In the genomic region with DNA sequence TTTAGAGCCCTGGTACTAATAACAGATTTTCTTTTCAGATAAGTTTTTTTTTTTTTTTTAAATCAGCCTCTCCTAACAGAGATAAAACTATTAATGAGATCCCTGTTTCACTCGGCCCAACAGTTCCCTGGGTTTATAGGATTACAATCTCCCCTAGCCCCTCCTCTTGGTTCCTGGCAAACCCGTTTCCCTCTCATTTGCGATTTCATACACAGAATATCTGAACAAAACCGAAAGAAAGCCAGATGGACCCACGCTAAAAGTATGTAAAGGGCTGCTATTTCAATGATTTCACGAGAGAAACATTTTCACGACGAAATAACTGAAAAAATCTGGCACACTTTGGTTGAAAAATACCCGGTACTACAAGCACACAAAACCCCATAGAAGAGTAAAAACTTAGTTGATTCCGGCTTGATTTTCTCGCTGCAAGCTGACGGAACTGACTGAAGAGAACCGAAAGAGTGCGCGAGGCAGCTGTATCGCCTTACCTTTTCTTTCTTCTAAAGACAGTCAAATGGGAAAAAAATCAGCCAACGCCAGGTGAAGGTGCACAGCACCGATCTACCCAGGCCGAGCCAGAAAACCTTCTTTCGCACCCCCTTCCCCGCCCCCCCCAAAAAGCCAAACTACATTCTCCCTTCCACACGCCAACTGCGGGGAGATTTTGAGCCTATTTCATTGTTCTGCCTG, we compare ENCODE assay signal across 7 mouse cellular contexts. TPM values are rescaled to one million over a fixed set of nuclear protein-coding genes. Genes with fewer than 3 reads are reported as not detected.
DNase-seq lines count a peak whose midpoint lies in the region; ATAC-seq and TF ChIP-seq lines count a peak whose summit lies in the region.

No protein-coding gene starts in this region.

- H3K27me3 ChIP-seq in C2C12 (ENCODE audit: control insufficient read depth, insufficient read depth, insufficient read length) (no peaks in the 10 kb centered on the region), CH12.LX (replicated peaks) (peaks cover 33% of the 10 kb centered on the region)
- H3K27me3 ChIP-seq in embryonic facial prominence, embryonic 13.5 days: peaks cover 4% of the 10 kb centered on the region; the same call in 1 of the 2 replicates
- no peaks in the 10 kb centered on the region for H3K27me3 ChIP-seq in hindbrain, embryonic 12.5 days
- H3K27me3 ChIP-seq in liver, embryonic 13.5 days: peaks cover 5% of the 10 kb centered on the region; the same call in 1 of the 2 replicates
- H3K27me3 ChIP-seq in neural tube, embryonic 15.5 days (replicated peaks): no peaks in the 10 kb centered on the region

- H3K36me3 ChIP-seq in C2C12 (ENCODE audit: control insufficient read depth, insufficient read depth): peaks cover 9% of the 10 kb centered on the region
- no peaks in the 10 kb centered on the region for H3K36me3 ChIP-seq in CH12.LX (replicated peaks in 1 of 2; ENCODE audit: control insufficient read depth in 1 of 2, insufficient read depth in 1 of 2, low read length in 1 of 2)
- H3K36me3 ChIP-seq in embryonic facial prominence, embryonic 13.5 days: no peaks in the 10 kb centered on the region
- no peaks in the 10 kb centered on the region for H3K36me3 ChIP-seq in hindbrain, embryonic 12.5 days
- H3K36me3 ChIP-seq in liver, embryonic 13.5 days: peaks cover 27% of the 10 kb centered on the region
- H3K36me3 ChIP-seq in neural tube, embryonic 15.5 days: no peaks in the 10 kb centered on the region

- peaks cover 4 to 19% of the 10 kb centered on the region in 2 experiments; a peak in 3 of 4 replicates for H3K4me1 ChIP-seq in CH12.LX (ENCODE audit: control insufficient read depth in 1 of 2, insufficient read depth in 2 of 2)
- peaks cover 27% of the 10 kb centered on the region for H3K4me1 ChIP-seq in embryonic facial prominence, embryonic 13.5 days
- peaks cover 43% of the 10 kb centered on the region for H3K4me1 ChIP-seq in hindbrain, embryonic 12.5 days
- peaks cover 65% of the 10 kb centered on the region for H3K4me1 ChIP-seq in liver, embryonic 13.5 days (replicated peaks)
- H3K4me1 ChIP-seq in neural tube, embryonic 15.5 days: peaks cover 45% of the 10 kb centered on the region

- peak overlapping the region; percentile 80 for H3K9ac ChIP-seq in CH12.LX (ENCODE audit: insufficient read depth, low read depth)
- H3K9ac ChIP-seq in embryonic facial prominence, embryonic 13.5 days: peak overlapping the region; percentile 99
- peak overlapping the region; percentile 100 for H3K9ac ChIP-seq in hindbrain, embryonic 12.5 days
- H3K9ac ChIP-seq in liver, embryonic 13.5 days: peak overlapping the region; percentile 100
- H3K9ac ChIP-seq in neural tube, embryonic 15.5 days (replicated peaks): peak overlapping the region; percentile 98

- H3K79me2 ChIP-seq in C2C12 (ENCODE audit: control insufficient read depth, insufficient read depth): peaks cover 61% of the 10 kb centered on the region
- 0 out of 2 replicates have a peak, but pooled peaks cover 4% of the 10 kb centered on the region for H3K79me2 ChIP-seq in CH12.LX (replicated peaks; ENCODE audit: control insufficient read depth, extremely low read depth, insufficient read depth, poor library complexity, severe bottlenecking)

- no peak for TF ChIP-seq EP300 in CH12.LX (IDR thresholded peaks at IDR 0.05; ENCODE audit: low read length)

- peak; percentile 56 for DNase-seq in CH12.LX (ENCODE audit: extremely low read depth)
- no peak for DNase-seq in liver, embryonic 13.5 days

- peaks cover 35% of the 10 kb centered on the region for H3K79me3 ChIP-seq in C2C12 (ENCODE audit: low read depth)

- TF ChIP-seq POLR2A in CH12.LX (IDR thresholded peaks at IDR 0.05; ENCODE audit: low read depth, low read length): no peak

- under 1% methylated on average over 23 of the region's 23 CpGs for WGBS in embryonic facial prominence, embryonic 13.5 days
- WGBS in hindbrain, embryonic 12.5 days: under 1% methylated on average over 23 of the region's 23 CpGs
- WGBS in liver, embryonic 13.5 days (ENCODE audit: insufficient replicate concordance): under 1% methylated on average over 23 of the region's 23 CpGs
- WGBS in neural tube, embryonic 15.5 days: under 1% methylated on average over 23 of the region's 23 CpGs

- no peak overlapping the region for H3K27ac ChIP-seq in CH12.LX (ENCODE audit: insufficient read depth, low read depth)
- peak overlapping the region; percentile 94 for H3K27ac ChIP-seq in embryonic facial prominence, embryonic 13.5 days
- H3K27ac ChIP-seq in hindbrain, embryonic 12.5 days: peak overlapping the region; percentile 98
- peak overlapping the region; percentile 99 for H3K27ac ChIP-seq in liver, embryonic 13.5 days
- H3K27ac ChIP-seq in neural tube, embryonic 15.5 days (replicated peaks): peak overlapping the region; percentile 96

- peaks cover 2% of the 10 kb centered on the region for H3K9me3 ChIP-seq in CH12.LX (replicated peaks; ENCODE audit: low read length)
- no peaks in the 10 kb centered on the region for H3K9me3 ChIP-seq in embryonic facial prominence, embryonic 13.5 days
- no peaks in the 10 kb centered on the region for H3K9me3 ChIP-seq in hindbrain, embryonic 12.5 days (replicated peaks)
- no peaks in the 10 kb centered on the region for H3K9me3 ChIP-seq in liver, embryonic 13.5 days (replicated peaks)
- H3K9me3 ChIP-seq in neural tube, embryonic 15.5 days (replicated peaks): no peaks in the 10 kb centered on the region

- in situ Hi-C loops in CH12.LX (cut with MboI; ENCODE audit: low pct_ligation_motif_present, low pct_unique_long_range_greater_than_20kb, low sequenced_read_pairs): no loop called here

- dilution Hi-C loops in CH12.LX (cut with MboI; ENCODE audit: extremely low pct_ligation_motif_present, extremely low pct_unique_long_range_greater_than_20kb, low sequenced_read_pairs): no loop called here

- TF ChIP-seq RAD21 in CH12.LX (IDR thresholded peaks at IDR 0.05; ENCODE audit: low read depth, low read length): no peak

- peak overlapping the region; percentile 89 for H3K4me2 ChIP-seq in CH12.LX (ENCODE audit: insufficient read depth, low read depth, poor library complexity, severe bottlenecking)
- H3K4me2 ChIP-seq in embryonic facial prominence, embryonic 13.5 days: peak overlapping the region; percentile 60
- peak overlapping the region; percentile 59 for H3K4me2 ChIP-seq in hindbrain, embryonic 12.5 days (replicated peaks)
- H3K4me2 ChIP-seq in liver, embryonic 13.5 days: peak overlapping the region; percentile 80
- H3K4me2 ChIP-seq in neural tube, embryonic 15.5 days: peak overlapping the region; percentile 69

- TF ChIP-seq CTCF in C2C12 (IDR thresholded peaks at IDR 0.05; ENCODE audit: control insufficient read depth, insufficient read depth, insufficient read length) (no peak), CH12.LX (conservative IDR thresholded peaks at IDR 0.05 in 1 of 2, IDR thresholded peaks at IDR 0.05 in 1 of 2; ENCODE audit: low read depth in 2 of 2, low read length in 2 of 2) (no peak)

- no peak for ATAC-seq in embryonic facial prominence, embryonic 13.5 days (ENCODE audit: insufficient number of reproducible peaks, insufficient read depth, low FRiP score, low TSS enrichment, low read depth)
- ATAC-seq in hindbrain, embryonic 12.5 days (ENCODE audit: low FRiP score): no peak
- ATAC-seq in liver, embryonic 13.5 days (ENCODE audit: low read depth): 0 out of 2 replicates have a peak, but pooled peaks have one; percentile 19
- ATAC-seq in neural tube, embryonic 15.5 days (ENCODE audit: low FRiP score): no peak
- ATAC-seq in frontal cortex, adult (ENCODE audit: low TSS enrichment): no peak

- H3K4me3 ChIP-seq in C2C12 (ENCODE audit: insufficient read depth, poor library complexity, severe bottlenecking): peak overlapping the region; percentile 73
- peak overlapping the region; percentile 71 to 81 (median 77) for H3K4me3 ChIP-seq in CH12.LX (replicated peaks in 1 of 3; ENCODE audit: low read depth in 2 of 3, low read length in 2 of 3, poor library complexity in 1 of 3)
- H3K4me3 ChIP-seq in embryonic facial prominence, embryonic 13.5 days: peak overlapping the region; percentile 98
- H3K4me3 ChIP-seq in hindbrain, embryonic 12.5 days: peak overlapping the region; percentile 97
- H3K4me3 ChIP-seq in liver, embryonic 13.5 days (replicated peaks): peak overlapping the region; percentile 99
- H3K4me3 ChIP-seq in neural tube, embryonic 15.5 days (replicated peaks): peak overlapping the region; percentile 75

- H3ac ChIP-seq in C2C12 (ENCODE audit: control insufficient read depth, insufficient read length, low read depth): peak overlapping the region; percentile 81

TF ChIP-seq in C2C12, 6 proteins besides CTCF, POLR2A, EP300 and RAD21 (continues in another document):
- TF ChIP-seq MYOG (IDR thresholded peaks at IDR 0.05; ENCODE audit: control insufficient read depth, extremely low read depth, insufficient read length) (no peak), FOSL1 (IDR thresholded peaks at IDR 0.05; ENCODE audit: insufficient read depth, low read length, poor library complexity, severe bottlenecking) (no peak), CEBPB (IDR thresholded peaks at IDR 0.05; ENCODE audit: low read depth) (no peak), MAX (IDR thresholded peaks at IDR 0.05) (no peak)

TF ChIP-seq in CH12.LX, 34 proteins besides CTCF, POLR2A, EP300 and RAD21 (continues in another document):
- TF ChIP-seq NRF1 (IDR thresholded peaks at IDR 0.05; ENCODE audit: low read depth, low read length): no peak
- TF ChIP-seq ZNF384 (IDR thresholded peaks at IDR 0.05; ENCODE audit: low read depth, low read length): no peak
- TF ChIP-seq UBTF (IDR thresholded peaks at IDR 0.05; ENCODE audit: low read depth, low read length): no peak
- no peak for TF ChIP-seq ETS1 (conservative IDR thresholded peaks at IDR 0.05; ENCODE audit: low read depth, low read length)

RNA-seq across cellular contexts. Expression of a gene that starts 0.5 kb away (rescaled TPM):
- 0.06 TPM for polyA plus RNA-seq in C2C12 (2012; fragmentation: generic; extraction: Trizol)
- total RNA-seq in CH12.LX (2012; rRNA removed): not detected in 2 replicates
- total RNA-seq in CH12.LX (2014; rRNA removed): not detected in 2 replicates
- not detected in 2 replicates for polyA plus RNA-seq in CH12.LX (2012; ENCODE audit: insufficient read length, low read depth)
- polyA plus RNA-seq in embryonic facial prominence, embryonic 13.5 days (2015; fragmentation: Nextera tagmentation; extraction: Ambion mirVana): 1.1 and 2.5 TPM in 2 replicates
- 1.7 and 1.8 TPM in 2 replicates for polyA plus RNA-seq in hindbrain, embryonic 12.5 days (2016; fragmentation: Nextera tagmentation; extraction: Ambion mirVana)
- polyA plus RNA-seq in liver, embryonic 13.5 days (2015; fragmentation: Nextera tagmentation; extraction: Ambion mirVana): 11.4 and 12.2 TPM in 2 replicates
- 2.4 and 2.5 TPM in 2 replicates for polyA plus RNA-seq in neural tube, embryonic 15.5 days (2015; fragmentation: Nextera tagmentation; extraction: Ambion mirVana)

RNA-seq across cellular contexts. Expression of a gene that starts 1.3 kb away (rescaled TPM):
- 13.6 TPM for polyA plus RNA-seq in C2C12 (2012; fragmentation: generic; extraction: Trizol)
- 1.8 and 2.6 TPM in 2 replicates for total RNA-seq in CH12.LX (2012; rRNA removed)
- total RNA-seq in CH12.LX (2014; rRNA removed): 1.6 and 1.8 TPM in 2 replicates
- 4.2 and 5.3 TPM in 2 replicates for polyA plus RNA-seq in CH12.LX (2012; ENCODE audit: insufficient read length, low read depth)
- 16.2 and 16.4 TPM in 2 replicates for polyA plus RNA-seq in embryonic facial prominence, embryonic 13.5 days (2015; fragmentation: Nextera tagmentation; extraction: Ambion mirVana)
- 32.4 and 37.5 TPM in 2 replicates for polyA plus RNA-seq in hindbrain, embryonic 12.5 days (2016; fragmentation: Nextera tagmentation; extraction: Ambion mirVana)
- polyA plus RNA-seq in liver, embryonic 13.5 days (2015; fragmentation: Nextera tagmentation; extraction: Ambion mirVana): 20.1 and 20.4 TPM in 2 replicates
- 32.9 and 33.0 TPM in 2 replicates for polyA plus RNA-seq in neural tube, embryonic 15.5 days (2015; fragmentation: Nextera tagmentation; extraction: Ambion mirVana)
